Mouse (Mus musculus) embryonic facial prominence, embryonic 10.5 days (tissue): ENCODE measurements around the gene Ptp4a2. TPM values are rescaled to one million over a fixed set of nuclear protein-coding genes. Genes with fewer than 3 reads are reported as not detected.
A peak's percentile ranks its signal among the peaks of the same experiment; 100 is the strongest.
"Not testable (repeated sequence)": the region's sequence is repeated elsewhere in the genome, so short reads cannot be mapped to it uniquely, and the experiment has no call there.

Experiments
- DNase-seq: peaks from one replicate; pipeline ENCODE4 v3.0.0-alpha.2; 2017; ENCODE audit warnings: low spot score
- H3K27ac ChIP-seq: fragments of 300-500 bp; sonication (generic); replicated peaks from 2 replicates; pipeline ENCODE4 v1.5.1; 2016; ENCODE audit warnings: mild to moderate bottlenecking
- H3K27me3 ChIP-seq: fragments of 300-500 bp; sonication (generic); replicated peaks from 2 replicates; pipeline ENCODE4 v1.6.1; 2016; ENCODE audit warnings: low read depth, mild to moderate bottlenecking; ENCODE audit not compliant: poor library complexity, severe bottlenecking
- H3K36me3 ChIP-seq: fragments of 300-500 bp; sonication (generic); replicated peaks from 2 replicates; pipeline ENCODE4 v1.6.1; 2016; ENCODE audit warnings: mild to moderate bottlenecking, moderate library complexity
- H3K4me1 ChIP-seq: fragments of 300-500 bp; sonication (generic); 2 replicates; pipeline ENCODE4 v1.6.1; 2016
- H3K4me3 ChIP-seq: fragments of 300-500 bp; sonication (generic); 2 replicates; pipeline ENCODE4 v1.5.1; 2016; ENCODE audit warnings: mild to moderate bottlenecking, moderate library complexity
- H3K9me3 ChIP-seq: fragments of 300-500 bp; sonication (generic); 2 replicates; pipeline ENCODE4 v1.6.1; 2016; ENCODE audit warnings: mild to moderate bottlenecking
- WGBS: fragments of 180-500 bp; shearing (Covaris S2); methylation state at CpG from one replicate; pipeline ENCODE4 v1.1.7; 2016; 5-methylcytosine and 5-hydroxymethylcytosine counted together
- polyA plus RNA-seq: library from polyadenylated mRNA; unstranded; fragments of >200 nt; fragmentation: Nextera tagmentation; extraction: Ambion mirVana; gene quantifications from 2 replicates; pipeline ENCODE4 v1.2.1, GENCODE M21; 2016

Ptp4a2 gene
- polyA plus RNA-seq = 284 and 296 TPM in 2 replicates

DNA sequence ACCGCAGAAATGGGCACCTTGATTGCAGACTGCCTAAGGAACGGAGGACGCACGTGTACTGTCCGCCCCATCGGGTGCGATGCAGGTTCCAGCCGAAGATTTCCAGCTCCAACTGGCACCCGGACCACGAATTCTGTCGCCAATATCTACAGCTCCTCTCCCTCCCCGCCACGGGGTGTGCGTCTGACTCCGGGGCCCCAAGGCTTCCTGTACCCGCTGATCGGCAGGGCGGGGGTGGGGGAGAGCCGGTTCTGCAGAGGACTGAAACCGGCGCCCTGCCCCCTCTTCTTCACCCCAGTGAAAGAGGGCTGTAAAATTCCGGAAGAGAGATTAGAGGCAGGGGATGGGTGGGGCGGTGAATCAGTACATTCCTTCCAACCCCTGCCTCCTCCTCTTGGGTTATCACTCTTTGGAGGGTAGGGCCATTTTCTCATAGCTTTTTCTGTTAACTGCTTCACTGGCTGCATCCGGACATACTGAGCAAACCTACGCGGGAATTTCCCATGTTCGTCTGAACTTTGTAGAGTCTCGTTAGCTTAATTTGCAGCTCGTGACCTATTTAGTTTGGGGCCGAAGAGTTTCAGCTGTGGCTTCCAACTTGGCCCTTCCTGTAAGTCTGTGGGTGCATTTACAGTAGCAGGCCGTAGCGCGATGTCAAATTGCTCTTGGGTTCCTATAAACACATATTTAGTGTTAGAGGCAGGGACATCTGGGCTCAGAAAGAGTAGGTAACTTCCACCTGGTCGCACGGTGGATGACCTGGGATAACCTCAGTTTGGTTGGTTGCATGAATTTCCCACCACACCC, at the start of gene Ptp4a2:
Gene Ptp4a2, plus strand, starts transcription at position 422 of the 807 bp plus-strand sequence.
- peak; percentile 66 for DNase-seq
- peak within 1 kb of the TSS; percentile 58 for H3K4me3 ChIP-seq
- 0 out of 2 replicates have a peak, but pooled peaks cover under 1% of the 10 kb centered on the region for H3K9me3 ChIP-seq
- peaks cover 16% of the 10 kb centered on the region for H3K4me1 ChIP-seq
- no peaks in the 10 kb centered on the region for H3K36me3 ChIP-seq
- peak within 1 kb of the TSS; percentile 80 for H3K27ac ChIP-seq
- peaks cover 23% of the 10 kb centered on the region for H3K27me3 ChIP-seq
- WGBS = 17% methylated on average over 35 of the region's 35 CpGs

DNA sequence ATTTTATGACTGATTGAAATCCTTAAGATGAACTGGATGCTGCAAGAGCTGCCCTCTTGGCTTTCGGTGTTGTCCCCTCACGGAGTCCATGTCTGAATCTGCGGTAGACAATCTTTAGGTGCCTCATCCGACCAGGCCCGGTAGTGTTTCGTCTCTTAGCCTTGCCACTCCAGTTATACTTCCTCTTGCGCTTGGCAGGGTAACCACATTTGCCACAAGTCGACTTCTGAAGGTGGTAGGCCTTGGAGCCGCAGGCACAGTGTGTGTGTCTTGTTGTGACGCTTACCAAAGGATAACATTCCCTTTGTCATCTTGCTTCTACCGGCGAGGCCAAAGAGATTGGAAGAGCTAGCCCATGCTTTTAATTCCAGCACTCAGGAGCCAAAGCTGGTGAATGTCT, 49.4 kb upstream of the Ptp4a2 start:
- DNase-seq = no peak
- H3K27me3 ChIP-seq = no peaks in the 10 kb centered on the region
- no peak overlapping the region for H3K27ac ChIP-seq
- H3K4me1 ChIP-seq = no peaks in the 10 kb centered on the region
- 93% methylated on average over 12 of the region's 12 CpGs for WGBS
- H3K9me3 ChIP-seq = no peaks in the 10 kb centered on the region
- no peaks in the 10 kb centered on the region for H3K36me3 ChIP-seq
- no peak overlapping the region for H3K4me3 ChIP-seq

DNA sequence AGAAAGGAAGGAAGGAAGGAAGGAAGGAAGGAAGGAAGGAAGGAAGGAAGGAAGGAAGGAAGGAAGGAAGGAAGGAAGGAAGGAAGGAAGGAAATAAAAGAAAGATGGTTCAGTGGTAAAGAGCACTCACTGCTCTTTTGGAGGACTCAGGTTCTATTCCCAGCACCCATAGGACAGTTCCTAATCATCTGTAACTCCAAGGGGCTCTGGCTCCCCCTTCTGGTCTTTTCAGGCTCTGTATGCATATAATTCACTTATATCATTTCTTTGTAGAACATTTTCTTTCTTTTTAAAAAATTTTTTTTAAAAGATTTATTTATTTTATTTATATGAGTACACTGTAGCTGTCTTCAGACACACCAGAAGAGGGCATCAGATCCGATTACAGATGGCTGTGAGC, 48.5 kb upstream of the Ptp4a2 start:
- not testable (repeated sequence) for H3K4me3 ChIP-seq, H3K4me1 ChIP-seq, H3K27me3 ChIP-seq, H3K27ac ChIP-seq, H3K36me3 ChIP-seq, H3K9me3 ChIP-seq, DNase-seq
- 75% methylated on average over 1 of the region's 1 CpGs for WGBS

DNA sequence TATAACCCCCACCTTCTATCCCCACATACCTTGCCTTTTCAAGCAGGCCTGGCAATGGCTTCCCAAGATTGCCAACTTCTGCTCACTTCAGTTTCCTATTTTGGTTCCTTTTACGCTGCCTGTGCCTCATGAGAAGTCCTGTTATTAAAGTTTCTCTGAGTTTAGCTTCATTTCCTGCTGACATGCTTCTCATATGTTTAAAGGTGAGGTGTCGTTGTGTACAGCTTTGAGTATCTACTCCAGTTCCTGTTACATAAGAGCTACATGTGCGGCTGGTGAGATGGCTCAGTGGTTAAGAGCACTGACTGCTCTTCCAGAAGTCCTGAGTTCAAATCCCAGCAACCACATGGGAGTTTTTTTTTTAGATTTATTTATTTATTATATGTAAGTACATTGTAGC, 45.7 kb upstream of the Ptp4a2 start:
- H3K9me3 ChIP-seq = no peaks in the 10 kb centered on the region
- H3K4me1 ChIP-seq = 0 out of 2 replicates have a peak, but pooled peaks cover under 1% of the 10 kb centered on the region
- 89% methylated on average over 3 of the region's 3 CpGs for WGBS
- no peak for DNase-seq
- H3K36me3 ChIP-seq = no peaks in the 10 kb centered on the region
- H3K4me3 ChIP-seq = no peak overlapping the region
- no peak overlapping the region for H3K27ac ChIP-seq
- peaks cover 2% of the 10 kb centered on the region; the same call in 1 of the 2 replicates for H3K27me3 ChIP-seq

DNA sequence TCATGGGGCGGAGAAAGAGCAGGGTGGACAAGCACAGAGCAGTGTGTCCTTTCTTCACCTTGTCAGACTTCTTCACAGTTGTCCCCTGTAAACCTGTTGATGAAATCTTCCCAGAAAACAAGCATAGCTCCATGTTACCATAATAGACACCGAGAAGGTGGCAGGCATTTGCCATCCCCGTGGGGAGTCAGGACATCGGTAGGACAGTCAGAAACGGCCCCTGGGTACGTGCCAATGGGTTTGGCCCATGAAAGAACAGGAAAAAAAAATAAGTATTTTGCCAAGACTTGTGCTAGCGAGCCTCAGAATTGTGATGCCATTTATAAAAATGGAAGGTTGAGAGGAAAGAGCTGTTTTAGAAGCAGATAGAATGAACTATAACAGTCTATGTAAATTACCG, 43.2 kb upstream of the Ptp4a2 start:
- H3K36me3 ChIP-seq = no peaks in the 10 kb centered on the region
- no peaks in the 10 kb centered on the region for H3K9me3 ChIP-seq
- peaks cover 24% of the 10 kb centered on the region for H3K4me1 ChIP-seq
- no peak overlapping the region for H3K4me3 ChIP-seq
- no peak for DNase-seq
- peaks cover 26% of the 10 kb centered on the region; the same call in 1 of the 2 replicates for H3K27me3 ChIP-seq
- WGBS = 89% methylated on average over 8 of the region's 8 CpGs
- H3K27ac ChIP-seq = no peak overlapping the region

DNA sequence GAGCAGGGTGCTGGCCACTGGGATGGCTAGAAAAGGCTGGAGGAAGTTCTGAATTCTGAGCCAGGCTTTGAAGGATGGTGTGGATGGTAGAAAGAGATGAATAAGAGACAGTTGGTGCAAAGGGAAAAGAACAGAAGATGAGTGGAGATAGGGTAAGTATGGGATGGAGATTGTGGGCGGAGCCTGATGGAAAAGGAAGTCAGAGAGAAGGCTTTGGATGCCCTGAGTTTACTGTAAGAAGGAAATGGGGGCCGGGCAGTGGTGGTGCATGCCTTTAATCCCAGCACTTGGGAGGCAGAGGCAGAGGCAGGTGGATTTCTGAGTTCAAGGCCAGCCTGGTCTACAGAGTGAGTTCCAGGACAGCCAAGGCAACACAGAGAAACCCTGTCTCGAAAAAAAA, 42.3 kb upstream of the Ptp4a2 start:
- DNase-seq, H3K9me3 ChIP-seq, H3K36me3 ChIP-seq, H3K4me3 ChIP-seq, H3K27ac ChIP-seq: not testable (repeated sequence)
- peaks cover 31% of the 10 kb centered on the region for H3K27me3 ChIP-seq
- WGBS = 74% methylated on average over 3 of the region's 3 CpGs
- H3K4me1 ChIP-seq = peaks cover 29% of the 10 kb centered on the region

DNA sequence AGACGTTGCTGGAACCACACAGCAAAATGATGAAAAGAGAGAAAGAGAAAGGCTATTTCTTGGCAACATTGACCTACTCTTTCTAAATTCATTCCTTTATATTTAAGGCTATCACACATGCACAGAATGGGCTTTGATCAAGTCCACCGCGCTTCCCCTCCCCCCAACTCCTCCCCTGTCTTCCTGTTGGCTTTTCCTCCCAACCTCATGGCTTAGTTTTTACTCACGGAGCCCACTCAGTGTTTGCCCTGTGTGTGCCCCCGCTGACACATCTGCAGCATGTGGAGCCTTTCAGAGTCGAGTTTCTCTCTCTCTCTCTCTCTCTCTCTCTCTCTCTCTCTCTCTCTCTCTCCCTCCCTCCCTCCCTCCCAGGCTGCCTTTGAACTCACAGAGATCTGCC, 40.4 kb upstream of the Ptp4a2 start:
- WGBS = 59% methylated on average over 6 of the region's 6 CpGs
- Histone ChIP-seq H3K9me3 (no peaks in the 10 kb centered on the region), H3K27me3 (peaks cover 35% of the 10 kb centered on the region), H3K27ac (no peak overlapping the region), H3K36me3 (no peaks in the 10 kb centered on the region), H3K4me1 (peaks cover 37% of the 10 kb centered on the region), H3K4me3 (no peak overlapping the region)
- DNase-seq = no peak

DNA sequence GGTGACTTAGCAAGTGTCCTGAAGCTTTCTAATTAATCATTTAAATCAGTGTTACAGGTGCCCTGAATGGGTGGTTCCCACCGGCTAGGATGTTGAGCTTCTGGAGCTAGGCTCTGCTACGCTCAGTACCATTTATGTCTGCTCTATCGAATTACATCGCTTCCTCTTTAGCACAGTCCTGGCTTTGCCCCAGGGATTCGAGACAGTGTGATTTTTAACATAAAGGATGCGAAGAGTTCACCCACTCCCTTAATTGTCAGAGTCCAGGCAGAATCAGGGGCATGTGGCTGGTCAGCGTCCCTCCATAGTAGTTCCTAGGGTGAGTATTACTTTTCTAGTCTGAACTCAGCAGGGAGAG, 39.7 kb upstream of the Ptp4a2 start:
- H3K27ac ChIP-seq = peak overlapping the region; percentile 77
- WGBS = 19% methylated on average over 7 of the region's 7 CpGs
- H3K9me3 ChIP-seq = no peaks in the 10 kb centered on the region
- peaks cover 41% of the 10 kb centered on the region for H3K4me1 ChIP-seq
- peak overlapping the region; percentile 49 for H3K4me3 ChIP-seq
- DNase-seq = peak; percentile 17
- peaks cover 35% of the 10 kb centered on the region for H3K27me3 ChIP-seq
- H3K36me3 ChIP-seq = no peaks in the 10 kb centered on the region

DNA sequence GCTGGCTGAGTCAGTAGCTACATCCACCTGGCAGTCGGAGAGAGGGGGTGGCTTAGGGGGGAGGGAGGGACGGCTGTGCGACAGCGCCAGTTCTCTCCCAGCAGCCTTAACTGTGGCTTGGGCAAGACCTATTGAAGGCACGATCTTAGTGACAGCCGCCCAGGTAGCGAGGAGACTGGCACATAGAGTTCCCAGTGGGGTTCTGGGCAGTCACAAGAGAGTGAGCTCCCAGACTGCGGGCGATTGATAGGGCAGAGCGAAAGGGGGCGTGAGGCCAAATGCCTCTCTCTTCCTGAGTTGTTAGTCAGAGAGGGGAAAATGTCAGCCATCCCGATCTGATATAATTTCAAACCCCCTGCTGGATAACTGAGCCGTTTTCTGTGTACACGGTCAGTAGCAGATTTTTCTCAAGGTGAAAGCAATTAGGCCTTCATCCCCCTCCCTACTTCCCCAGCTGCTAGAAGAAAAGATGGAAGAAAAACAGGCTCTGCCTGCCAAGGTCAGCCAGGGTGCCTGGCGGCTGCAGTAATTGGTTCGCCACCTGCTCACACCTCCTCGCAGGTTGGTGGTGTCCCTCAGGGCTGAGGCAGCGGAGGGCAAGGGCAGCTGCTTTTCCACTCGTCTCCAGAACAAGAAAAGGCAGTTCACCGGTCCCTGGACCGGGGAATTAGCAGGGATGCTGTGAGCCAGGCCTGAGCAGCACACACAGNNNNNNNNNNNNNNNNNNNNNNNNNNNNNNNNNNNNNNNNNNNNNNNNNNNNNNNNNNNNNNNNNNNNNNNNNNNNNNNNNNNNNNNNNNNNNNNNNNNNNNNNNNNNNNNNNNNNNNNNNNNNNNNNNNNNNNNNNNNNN, 39.1 kb upstream of the Ptp4a2 start:
- no peaks in the 10 kb centered on the region for H3K9me3 ChIP-seq
- H3K27ac ChIP-seq = peak overlapping the region; percentile 77
- peaks cover 35% of the 10 kb centered on the region for H3K27me3 ChIP-seq
- H3K36me3 ChIP-seq = no peaks in the 10 kb centered on the region
- peaks cover 41% of the 10 kb centered on the region for H3K4me1 ChIP-seq
- peak overlapping the region; percentile 49 for H3K4me3 ChIP-seq
- peak; percentile 85 for DNase-seq
- 1% methylated on average over 21 of the region's 21 CpGs for WGBS

DNA sequence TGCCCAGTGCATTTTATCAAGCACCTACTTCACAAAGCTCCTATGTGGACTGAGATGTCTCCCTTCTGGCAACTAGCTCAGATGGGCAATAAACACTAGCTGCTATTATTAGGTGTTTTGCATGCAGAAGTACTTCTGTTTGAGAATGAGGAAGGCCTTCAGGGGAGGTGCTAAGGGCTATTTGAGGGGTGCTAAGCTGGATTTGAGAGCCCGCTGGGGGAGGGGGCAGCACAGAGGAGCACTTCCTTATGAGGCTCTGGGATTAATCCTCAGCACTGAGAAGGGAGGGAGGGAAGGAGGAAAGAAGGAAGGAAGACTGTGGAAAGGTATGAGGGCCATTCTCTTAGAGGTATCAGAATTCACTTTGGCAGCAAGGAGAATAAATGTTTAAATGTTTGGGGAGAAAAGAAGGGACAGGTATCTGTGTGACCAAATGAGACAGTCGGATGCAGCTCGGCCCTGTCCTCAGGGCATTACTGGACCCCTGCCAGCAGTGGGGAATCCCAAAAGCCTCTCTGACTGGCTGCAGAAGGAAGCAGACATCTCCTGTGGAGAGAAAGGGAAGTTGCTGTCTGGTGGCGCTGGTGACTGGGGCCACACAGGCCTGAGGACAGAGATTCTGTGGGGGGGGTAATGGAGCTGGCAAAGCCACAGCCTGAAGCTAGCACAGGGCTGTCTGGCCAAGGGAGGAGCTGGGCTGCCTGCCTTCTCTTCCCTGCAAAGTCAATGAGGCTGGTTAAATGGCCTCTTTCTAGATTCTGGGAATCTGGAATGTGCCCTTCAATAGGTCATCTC, 28.9 kb upstream of the Ptp4a2 start:
- H3K27me3 ChIP-seq = no peaks in the 10 kb centered on the region
- H3K9me3 ChIP-seq = no peaks in the 10 kb centered on the region
- H3K27ac ChIP-seq = peak overlapping the region; percentile 16
- no peak overlapping the region for H3K4me3 ChIP-seq
- H3K36me3 ChIP-seq = no peaks in the 10 kb centered on the region
- DNase-seq = no peak
- peaks cover 15% of the 10 kb centered on the region for H3K4me1 ChIP-seq
- WGBS = 18% methylated on average over 4 of the region's 4 CpGs

DNA sequence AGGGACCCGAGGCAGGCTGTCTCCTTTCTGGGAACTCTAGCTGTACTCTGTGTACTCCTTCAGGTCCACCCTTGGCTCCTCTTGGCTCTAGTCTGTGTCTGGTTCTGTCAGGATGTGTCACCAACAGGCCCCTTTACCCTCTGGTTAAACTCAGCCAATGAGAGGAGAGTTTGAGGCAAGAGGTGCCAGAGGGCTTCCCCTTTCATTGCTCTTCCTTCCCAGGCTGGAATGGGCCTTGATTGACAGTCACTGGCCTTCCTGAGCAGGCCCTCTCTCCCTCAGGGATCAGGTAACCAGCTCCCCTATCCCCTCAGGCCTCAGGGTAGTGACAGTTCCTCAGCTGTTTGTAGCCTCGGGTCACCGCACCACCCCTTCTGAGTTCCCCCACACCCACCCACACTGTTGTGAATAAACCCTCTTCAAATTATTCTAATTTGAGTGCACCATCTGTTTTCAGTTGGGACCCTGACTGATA, 28.1 kb upstream of the Ptp4a2 start:
- no peaks in the 10 kb centered on the region for H3K27me3 ChIP-seq
- H3K4me1 ChIP-seq = peaks cover 15% of the 10 kb centered on the region
- no peaks in the 10 kb centered on the region for H3K36me3 ChIP-seq
- peak; percentile 60 for DNase-seq
- WGBS = 27% methylated on average over 3 of the region's 3 CpGs
- no peak overlapping the region for H3K4me3 ChIP-seq
- H3K27ac ChIP-seq = peak overlapping the region; percentile 16
- H3K9me3 ChIP-seq = 0 out of 2 replicates have a peak, but pooled peaks cover 3% of the 10 kb centered on the region

DNA sequence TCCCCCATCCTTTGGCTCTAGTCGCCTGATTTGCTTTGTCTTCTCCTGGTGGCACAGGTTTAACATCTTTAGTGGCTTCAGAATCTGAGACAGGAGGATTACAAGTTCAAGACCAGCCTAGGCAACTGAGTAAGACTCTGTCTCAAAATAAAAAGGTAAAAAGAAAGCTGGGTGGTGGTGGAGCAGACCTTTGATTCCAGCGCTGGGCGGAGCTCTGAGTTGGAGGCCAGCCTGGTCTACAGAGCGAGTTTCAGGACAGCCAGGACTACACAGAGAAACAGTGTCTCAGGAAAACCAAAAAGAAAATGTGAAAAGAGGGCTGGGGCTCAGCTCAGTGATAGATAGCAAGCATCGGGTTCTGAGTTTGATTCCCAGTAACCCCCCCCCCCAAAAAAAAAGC, 27.5 kb upstream of the Ptp4a2 start:
- Histone ChIP-seq H3K27ac (0 out of 2 replicates have a peak overlapping the region, but pooled peaks have one; percentile 41), H3K9me3 (0 out of 2 replicates have a peak, but pooled peaks cover 3% of the 10 kb centered on the region), H3K36me3 (no peaks in the 10 kb centered on the region), H3K27me3 (no peaks in the 10 kb centered on the region), H3K4me3 (no peak overlapping the region), H3K4me1 (peaks cover 15% of the 10 kb centered on the region)
- WGBS = 78% methylated on average over 5 of the region's 5 CpGs
- DNase-seq = no peak
